Mouse (Mus musculus): ENCODE measurements at regions not wholly inside any gene's neighbourhood (a gene's known extent, or its start where the extent isn't known, plus 50 kb on each side); places are given as distances from the start of the nearest gene placed in this dataset.

- no peak for DNase-seq (ENCODE audit: low spot score)
Measured at GRCm38 (mm10) chr8:76038526-76038925, 590.0 kb downstream of the Iqcm start.

DNA sequence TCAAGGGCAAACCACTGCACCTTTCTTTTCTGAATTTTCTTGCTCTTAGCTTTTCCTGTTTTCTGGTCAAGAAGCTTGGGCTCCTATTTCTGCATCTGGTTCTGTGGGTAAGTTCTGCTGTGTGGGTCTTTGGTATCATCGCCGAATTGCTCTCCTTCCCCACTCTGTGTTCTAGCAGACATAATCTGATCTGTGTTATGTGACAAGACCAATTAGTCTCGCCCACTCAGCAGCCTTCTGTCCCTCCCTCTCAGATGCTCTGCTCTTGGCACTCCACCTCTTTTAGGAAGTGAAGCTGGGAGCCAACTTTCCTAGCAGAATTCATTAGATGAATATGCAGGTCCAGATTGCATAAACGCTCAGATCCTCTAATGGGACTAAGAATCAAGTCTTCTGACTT lies 603.5 kb downstream of the Iqcm start:
- DNase-seq (ENCODE audit: low spot score) = no peak

DNA sequence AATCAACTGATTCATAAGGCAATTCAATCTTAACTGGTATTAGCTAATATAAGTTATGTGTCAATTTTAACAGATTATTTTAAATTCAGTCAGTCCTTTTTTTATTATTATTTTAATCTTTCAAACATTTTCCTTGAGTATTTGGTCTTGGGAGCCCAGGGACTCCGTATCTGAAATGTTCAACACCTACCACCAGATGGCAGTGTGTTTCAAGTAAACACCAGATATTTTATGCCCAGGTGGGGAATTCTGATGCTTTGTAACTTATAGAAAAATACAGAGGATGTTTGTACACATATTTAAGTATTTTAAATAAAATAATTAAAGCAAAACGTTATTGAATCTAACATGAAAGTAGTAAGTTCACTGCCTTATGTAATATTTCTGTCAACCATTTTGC lies 619.2 kb downstream of the Iqcm start:
- peak; percentile 47 for DNase-seq (ENCODE audit: low spot score)

GRCm38 (mm10) chr8:76072671-76073351 lies 624.3 kb downstream of the Iqcm start:
- DNase-seq (ENCODE audit: low spot score) = no peak

GRCm38 (mm10) chr8:76120587-76121145 lies 672.2 kb downstream of the Iqcm start:
- no peak for DNase-seq (ENCODE audit: low spot score)

- DNase-seq (ENCODE audit: low spot score) = no peak
Measured at GRCm38 (mm10) chr8:76127486-76127885, 679.0 kb downstream of the Iqcm start.

DNA sequence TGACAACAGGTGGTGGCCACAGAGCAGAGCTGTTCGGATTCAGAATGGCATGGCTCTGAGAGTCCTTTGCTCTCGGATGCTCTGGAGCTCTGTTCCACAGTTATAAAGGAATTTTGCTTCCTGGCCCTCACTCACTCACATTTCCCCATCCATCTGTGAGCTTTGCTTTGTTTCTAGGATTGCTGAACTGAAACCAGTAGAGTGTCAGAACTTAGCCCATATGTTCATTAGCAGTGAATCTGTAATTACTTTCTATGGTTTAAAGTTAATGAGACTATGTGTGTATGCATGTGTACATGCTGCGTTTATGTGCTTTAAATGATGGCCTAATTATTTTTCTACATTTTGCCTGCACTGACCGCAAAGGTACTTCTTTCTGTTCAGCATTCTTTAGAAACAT lies 688.7 kb downstream of the Iqcm start:
- no peak for DNase-seq (ENCODE audit: low spot score)

DNA sequence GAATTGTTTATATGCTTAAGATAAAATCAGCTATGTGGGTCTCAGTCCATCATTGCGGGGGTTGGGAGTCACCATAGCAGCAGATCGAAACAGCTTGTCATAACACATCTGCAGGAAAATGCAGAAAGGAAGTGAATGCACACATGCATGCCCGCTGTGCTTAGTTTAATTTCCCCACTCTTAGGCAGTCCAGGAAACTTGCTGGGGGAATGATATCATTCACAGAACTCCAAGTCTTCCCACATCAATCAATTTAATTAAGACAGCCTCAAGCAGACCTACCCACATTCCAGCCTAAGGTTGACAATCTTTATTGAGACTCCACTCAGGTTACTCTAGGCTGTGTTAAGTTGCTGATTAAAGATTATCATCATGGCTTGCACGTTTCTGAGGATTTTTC lies 700.2 kb downstream of the Iqcm start:
- no peak for DNase-seq (ENCODE audit: low spot score)

- no peak for DNase-seq (ENCODE audit: low spot score)
Measured at GRCm38 (mm10) chr8:76182520-76182919, 716.7 kb upstream of the Nr3c2 start.

GRCm38 (mm10) chr8:76183836-76184235 lies 715.4 kb upstream of the Nr3c2 start:
- no peak for DNase-seq (ENCODE audit: low spot score)

DNA sequence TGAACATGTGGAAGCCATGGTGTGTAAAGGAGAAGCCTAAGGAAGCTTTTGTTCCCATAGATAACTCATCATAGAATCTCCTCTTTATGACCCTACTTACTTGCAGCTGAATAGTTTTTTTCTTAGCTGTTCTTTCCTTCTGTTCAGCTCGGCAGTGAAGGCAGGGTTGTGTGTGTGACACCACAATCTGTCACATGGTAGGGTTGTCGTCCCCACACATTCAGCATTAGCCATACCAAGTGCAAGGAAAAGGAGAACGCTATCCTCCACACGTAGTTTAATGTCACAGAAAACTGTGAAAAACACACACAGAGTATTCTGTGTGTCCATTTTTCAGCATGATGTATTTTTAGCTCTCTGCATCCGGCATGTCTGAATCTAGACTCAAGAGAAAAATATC lies 711.9 kb upstream of the Nr3c2 start:
- DNase-seq (ENCODE audit: low spot score) = no peak

DNA sequence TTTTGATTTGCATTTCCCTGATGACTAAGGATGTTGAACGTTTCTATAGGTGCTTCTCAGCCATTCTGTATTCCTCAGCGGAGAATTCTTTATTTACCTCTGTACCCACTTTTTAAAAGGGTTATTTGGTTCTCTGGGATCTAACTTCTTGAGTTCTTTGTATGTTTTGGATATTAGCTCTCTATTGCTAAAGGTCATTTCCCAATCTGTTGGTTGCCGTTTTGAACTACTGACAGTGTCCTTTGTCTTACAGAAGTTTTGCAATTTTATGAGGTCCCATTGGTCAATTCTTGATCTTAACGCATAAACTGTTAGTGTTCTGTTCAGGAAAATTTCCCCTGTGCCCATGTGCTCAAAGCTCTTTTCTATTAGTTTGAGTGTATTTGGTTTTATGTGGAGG lies 687.4 kb upstream of the Nr3c2 start:
- DNase-seq (ENCODE audit: low spot score) = no peak

DNA sequence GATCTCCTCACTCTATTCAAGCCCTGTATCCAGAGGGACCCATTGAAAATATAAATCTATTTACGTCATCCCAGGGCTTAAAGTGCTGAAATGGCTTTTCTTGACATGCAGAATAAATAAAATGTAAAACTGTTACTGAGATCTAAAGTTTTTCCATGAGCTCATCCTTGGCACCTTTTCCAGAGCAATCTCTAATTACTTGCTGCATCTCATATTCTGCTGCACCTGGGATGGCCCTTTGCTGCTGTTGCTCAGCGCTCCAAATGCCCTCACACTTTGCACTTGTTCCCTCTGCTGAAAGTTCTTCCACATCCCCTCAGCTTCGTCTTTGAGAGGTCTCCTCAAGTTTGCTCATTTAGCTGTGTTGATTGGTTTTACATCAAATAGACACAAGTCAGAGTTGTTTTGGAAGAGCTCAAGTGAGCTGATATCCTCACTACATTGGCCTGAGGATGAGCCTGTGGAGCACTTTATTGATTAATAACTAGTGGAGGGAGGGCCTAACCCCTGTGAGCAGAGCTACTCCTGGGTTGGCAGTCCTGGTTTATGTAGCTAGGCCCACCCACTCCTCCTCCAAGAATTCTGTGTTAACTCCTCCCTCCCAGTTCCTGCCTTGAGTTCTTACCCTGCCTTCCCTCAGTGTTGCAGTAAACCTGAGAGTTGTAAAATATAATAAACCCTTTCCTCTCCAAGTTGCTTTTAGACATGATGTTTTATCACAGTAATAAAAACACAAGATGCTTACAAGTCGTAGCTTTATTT lies 681.2 kb upstream of the Nr3c2 start:
- no peak for DNase-seq (ENCODE audit: low spot score)

DNA sequence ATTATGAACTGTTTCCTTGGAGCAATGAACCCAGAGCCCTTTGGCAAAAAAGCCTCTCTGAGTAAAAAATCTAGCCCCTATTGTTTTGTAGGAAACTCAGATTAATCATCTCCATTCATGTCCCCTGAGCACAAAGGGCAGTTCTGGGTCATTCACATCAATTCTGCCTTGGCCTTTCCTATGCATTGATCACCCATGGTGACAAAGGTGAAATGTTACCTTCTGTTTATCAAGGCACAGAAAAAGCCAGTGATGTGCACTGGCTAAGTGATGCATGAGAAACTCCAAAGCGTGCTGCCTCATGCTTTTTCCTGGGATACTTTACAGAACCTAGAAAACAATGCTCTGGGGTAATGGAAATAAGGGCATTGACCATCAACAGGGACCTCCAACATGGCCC lies 668.4 kb upstream of the Nr3c2 start:
- no peak for DNase-seq (ENCODE audit: low spot score)

DNA sequence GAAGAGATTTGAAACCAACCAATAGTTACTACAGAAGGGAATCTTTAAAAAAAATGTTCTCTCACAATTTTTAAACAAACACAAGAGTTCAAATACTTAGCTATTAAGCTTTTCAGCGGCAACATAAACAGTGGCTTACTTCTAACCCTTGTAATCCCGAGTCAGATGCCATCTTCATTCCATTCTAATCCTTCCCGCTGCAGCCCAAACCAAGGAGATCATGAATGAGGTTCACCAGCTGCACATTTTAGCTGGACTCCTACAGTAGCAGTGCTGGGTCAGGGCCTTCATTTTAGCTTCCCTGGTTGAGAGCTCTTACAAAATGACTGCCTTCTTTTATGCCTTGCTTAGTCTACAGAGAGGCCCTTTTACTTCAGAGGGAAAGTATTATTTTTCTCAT lies 650.0 kb upstream of the Nr3c2 start:
- no peak for DNase-seq (ENCODE audit: low spot score)

DNA sequence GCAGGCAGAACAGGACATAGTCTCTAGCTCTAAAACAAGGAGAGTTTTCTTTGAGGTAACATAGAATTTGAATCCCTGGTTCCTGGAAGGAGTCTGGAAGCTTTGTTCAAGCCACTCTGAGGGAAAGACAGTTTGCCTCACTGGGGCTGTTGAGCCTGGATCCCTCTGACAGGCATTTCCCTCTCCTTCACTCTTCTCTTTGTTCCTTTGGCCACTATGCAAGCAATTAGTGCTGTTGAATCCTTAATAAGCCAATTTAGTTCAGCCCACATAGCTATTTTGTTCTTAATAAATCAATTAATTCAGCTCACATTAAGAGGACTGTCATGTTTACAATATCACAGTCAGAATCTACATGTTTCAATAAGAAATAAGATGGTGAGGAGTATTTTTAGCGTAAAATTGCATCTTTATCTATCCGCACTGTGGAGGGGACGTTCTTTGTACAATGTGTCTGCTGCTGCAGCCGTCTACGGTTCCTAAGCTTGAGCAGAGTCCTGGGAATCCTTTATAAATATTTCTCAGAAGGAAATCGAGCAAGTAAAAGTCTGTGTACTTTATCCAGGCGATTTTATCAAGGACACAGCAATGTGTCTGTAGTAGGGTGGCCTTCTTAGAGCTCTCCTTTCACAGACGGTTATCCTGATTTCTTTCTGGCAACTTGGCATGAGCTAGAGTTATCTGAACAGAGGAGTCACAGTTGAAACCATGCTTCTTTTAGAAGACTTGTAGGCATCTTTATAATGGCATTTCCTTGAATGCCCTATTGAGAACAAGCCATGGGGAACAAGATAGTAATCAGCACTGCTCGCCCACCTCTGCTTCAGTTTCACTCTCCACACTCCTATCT lies 646.9 kb upstream of the Nr3c2 start:
- DNase-seq (ENCODE audit: low spot score) = no peak

Data from thymus, postnatal 0 days (tissue).